Mouse (Mus musculus) cerebellum, adult (tissue): ENCODE measurements around the gene Col6a6.
A peak's percentile ranks its signal among the peaks of the same experiment; 100 is the strongest.
"Not testable (repeated sequence)": the region's sequence is repeated elsewhere in the genome, so short reads cannot be mapped to it uniquely, and the experiment has no call there.

Experiments
- ATAC-seq: cut with Nextera tagmentation; 2 replicates; pipeline ENCODE4 v1.9.2; 2017; ENCODE audit warnings: mild to moderate bottlenecking, moderate library complexity, mixed read lengths; ENCODE audit not compliant: insufficient number of reproducible peaks, low FRiP score, low TSS enrichment

Col6a6 gene

DNA sequence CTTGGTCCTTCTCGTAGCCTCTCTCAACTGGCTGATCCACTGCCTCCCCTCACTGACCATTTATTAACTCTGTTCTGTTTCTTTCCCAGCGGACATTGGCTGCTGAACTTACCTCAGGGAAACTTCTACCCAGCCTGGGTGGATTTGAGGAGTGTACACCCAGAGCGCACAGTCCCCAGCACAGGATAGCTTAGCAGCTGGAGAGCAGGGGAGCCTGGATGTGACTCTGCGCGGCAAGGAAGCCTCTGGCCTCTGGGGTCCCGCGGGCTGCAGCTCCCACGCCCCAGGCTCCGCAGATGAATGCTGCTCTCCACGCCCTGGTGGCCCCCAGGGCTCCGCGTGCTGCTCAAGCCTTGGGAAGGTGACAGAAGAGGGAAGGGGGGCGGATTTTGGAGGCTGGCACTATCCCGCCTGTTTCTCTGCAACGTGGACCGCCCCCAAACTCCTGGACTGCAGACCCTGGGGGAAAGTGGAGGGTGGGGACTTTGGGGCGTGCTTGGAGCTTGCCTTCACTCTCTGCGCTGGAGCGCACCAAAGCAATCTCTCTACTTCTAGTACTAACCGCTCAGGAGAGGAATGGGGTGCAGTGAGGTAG, at the start of gene Col6a6:
TSS of gene Col6a6 (minus strand) at position 370 of the 595 bp plus-strand sequence.
- no peak for ATAC-seq

DNA sequence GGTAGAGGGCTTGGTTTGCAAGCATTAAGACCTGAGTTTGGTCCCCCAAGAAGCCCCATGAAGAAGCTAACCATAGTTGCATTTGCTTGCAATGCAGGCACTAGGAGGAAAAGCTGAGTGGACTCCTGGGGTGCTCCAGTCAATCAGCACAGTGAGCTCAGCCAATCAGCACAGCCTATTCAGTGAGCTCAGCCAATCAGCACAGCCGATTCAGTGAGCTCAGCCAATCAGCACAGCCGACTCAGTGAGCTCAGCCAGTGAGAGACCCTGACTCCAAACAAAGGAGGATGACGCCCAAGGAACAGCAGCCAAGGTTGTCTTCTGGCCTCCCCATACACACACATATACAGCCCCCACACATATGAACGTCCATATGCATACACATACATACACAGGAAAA, 48.2 kb upstream of the Col6a6 start:
- no peak for ATAC-seq

DNA sequence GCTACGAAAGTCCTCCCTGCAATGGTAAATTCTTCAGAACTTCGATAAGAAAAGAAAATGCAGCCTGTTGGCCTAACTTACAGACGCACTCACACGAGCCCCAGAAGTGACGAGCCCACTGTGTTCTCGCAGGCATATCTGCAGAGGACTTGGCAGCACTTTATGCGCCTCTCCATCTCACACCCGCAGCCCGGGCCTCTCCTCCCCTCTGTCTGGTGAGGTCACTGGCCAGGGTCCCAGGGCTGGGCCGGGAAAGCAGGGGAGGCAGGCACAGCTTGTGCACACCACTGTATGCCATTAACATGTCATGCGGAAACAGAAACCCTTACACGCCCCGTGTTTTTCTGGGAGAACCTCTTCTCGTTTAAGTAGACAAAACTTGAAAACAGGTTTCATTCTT, 43.7 kb upstream of the Col6a6 start:
- no peak for ATAC-seq

DNA sequence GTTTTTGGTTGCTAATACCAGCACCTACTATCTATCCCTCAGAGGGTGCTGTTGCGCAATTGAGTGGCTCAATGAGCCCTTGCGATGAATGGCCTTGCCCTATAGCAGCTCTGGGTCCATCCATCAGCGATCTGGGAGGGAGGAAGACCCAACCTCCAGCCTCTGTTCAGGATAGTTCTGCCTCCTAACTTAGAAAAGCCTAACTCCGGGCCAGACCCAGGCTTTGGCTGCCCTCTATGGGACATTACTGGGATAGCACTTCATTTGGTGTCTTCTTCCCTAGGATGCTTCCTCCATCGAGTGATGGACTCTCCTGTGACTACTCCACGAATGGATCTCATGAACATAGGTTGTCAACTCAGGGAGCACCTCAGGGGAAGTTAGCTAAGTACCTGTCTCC, 29.8 kb upstream of the Col6a6 start:
- ATAC-seq, result peak; percentile 20; the same call in 1 of the 2 replicates

DNA sequence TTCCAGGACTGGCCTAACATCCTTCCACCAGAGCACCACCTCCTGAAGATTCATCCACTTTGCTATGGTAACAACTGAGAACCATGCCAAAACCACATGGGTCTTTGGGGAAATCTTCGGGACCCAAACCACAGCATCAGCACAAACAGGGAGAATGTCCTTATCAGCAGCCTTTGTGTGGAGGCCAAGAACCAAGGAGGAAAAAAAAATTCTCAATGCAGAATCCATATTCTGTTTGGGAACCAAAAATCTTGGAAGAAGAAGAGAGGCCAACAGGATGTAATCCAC, 24.8 kb upstream of the Col6a6 start:
- no peak for ATAC-seq

DNA sequence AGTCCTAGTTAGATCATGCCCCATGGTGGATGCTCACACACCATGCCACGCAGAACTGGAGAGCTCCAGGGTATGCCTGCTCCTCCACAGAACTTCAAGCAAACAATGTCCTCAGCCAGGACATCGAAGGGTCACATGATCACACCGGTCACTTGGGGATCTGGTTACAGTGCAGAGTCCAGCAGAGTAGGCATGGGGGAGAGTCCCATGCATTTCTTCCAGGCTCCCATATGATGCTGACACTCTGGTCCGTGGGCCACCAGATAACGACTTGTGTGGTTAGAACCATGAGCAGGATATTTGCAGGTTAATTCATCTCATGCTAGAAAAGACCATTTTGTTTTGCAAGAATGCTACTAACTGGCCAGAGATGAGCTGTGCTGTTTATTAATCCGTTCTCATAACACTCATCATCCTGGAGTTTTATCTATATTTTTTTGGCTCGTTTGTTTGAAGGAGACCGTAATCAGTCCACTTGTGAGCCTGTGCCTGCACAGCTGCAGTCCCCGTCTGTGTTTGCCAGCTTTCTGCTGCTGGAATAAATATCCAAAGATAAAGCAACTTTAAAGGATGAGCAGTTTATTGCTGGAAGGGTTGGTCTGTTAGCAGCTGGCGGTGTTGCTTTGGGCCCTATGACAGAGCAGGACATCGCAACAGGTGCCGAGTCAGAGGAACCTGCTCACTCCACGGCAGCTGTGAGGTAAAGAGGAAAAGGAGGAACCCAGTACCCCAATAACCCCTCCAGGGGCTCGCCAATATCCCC, 24.2 kb upstream of the Col6a6 start:
- ATAC-seq, result no peak

DNA sequence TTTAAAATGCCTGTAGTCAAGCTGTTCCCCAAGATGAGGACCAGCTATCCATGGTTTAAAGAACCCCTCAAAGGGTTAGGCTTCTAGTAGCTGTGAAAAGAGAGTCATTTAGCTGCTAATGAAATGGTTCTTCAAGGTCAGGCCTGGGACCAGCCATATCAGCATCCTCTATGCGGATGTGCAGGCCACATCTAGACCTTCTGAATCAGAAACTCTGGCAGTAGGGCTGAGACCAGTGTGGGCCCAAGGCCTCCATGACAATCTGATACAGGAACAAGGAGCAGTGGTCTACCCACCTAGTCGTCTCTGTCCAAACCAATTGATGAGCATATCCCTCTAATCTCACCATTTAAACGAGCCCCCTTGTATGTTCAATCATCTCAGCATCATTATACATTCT, 23.1 kb upstream of the Col6a6 start:
- no peak for ATAC-seq

DNA sequence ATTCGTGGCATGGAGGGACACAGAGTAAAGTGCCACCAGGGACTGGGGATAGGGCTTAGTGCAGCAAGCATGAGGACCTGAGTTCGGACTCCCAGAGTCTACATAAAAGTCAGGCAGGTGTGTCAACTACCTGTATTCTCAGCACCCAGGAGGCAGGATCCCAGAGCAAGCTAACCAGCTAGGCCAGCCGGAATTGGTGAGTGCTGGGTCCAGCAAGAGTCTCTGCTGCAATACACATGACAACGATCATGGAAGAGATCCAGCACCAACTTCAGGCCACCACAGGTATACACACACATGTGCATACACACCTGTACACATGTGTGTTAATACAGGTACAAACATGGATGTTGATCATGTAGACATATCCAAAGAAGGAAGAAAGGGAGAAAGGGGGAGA, 20.4 kb upstream of the Col6a6 start:
- no peak for ATAC-seq

DNA sequence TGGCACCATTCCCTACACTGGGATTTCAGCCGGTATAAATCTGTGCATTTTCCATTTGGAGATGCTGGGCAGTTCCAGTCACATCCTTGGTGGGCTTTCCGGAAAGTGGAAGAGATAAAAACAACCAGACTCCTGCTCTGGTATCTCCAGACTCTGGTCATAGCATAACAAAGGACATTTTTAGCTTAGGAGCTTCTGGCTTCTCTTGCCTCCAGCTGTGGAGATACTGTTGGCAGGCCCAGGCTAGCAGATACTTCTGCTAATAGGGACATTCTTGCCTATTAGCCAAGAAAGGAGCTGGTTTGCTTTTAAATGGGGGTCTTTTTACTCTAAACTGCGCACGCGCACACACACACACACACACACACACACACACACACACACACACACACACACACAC, 19.3 kb upstream of the Col6a6 start:
- no peak for ATAC-seq

DNA sequence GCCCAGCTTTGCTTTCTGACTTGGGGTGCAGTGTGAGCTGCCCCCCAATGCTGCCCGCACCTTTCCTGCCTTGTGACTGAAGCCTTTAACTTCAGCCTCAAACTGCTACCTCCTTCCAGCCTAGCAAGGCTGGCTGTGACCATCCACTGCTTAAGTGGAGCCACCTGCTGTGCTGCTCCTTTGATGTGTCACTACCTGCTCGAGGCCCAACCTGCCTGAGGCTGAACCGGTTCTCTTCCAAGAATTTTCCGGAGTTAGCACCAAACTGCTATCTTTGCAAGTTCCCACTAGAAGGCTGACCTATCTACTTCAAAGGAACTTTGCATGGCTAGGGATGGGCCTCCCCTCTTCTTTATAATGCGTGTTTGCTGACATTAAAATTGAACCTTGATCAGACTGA, 13.4 kb upstream of the Col6a6 start:
- not testable (repeated sequence) for ATAC-seq

DNA sequence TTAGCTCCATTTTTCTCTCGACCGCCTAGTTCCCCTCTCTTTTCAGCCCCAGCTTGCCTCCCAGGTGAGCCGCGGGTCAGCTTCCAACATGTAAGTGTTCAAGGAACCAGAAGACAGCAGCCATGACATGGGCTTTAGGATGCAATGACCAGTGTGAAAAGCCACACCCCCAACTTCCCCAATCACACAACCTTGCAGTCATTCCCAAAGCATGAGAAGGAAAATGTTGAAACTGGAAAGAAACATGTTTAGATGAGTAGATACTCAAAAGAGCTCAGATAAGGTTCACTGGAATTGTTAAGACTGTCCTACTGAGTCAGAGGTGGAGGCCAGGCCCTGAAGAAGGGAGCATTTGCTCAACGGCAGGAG, 11.2 kb upstream of the Col6a6 start:
- no peak for ATAC-seq

DNA sequence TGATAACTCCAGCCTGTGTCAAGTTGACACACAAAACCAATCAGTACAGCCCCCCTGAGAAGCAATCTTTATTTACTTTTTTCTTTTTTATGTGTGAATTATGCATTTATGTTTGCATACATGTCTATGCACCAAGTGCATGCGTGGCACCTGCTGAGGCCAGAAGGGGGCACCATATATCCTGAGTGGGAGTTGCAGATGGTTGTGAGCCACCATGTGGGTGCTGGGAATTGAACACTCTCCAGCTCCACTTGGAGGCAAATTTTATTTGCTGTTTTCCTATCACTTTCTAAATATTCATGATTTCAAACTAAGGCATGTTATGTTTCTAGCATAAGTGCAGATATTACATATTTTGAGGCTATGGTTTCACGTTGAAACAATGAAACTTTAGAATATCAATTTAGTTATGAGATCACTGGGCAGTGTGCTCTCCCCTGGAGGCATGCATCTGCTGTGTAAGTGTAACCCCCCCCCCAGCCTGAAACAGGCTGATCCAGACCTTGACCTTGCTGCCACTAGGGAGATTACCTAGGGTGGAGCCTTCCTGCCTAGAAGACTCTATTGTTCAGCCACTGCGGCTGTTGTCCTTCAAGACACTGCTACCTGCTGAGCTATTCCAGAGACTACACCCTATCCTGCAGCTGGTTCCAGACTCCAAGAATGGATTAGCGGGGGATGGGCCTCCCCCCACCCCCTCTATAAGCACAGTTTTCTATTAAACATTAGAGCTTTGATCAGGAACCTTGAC, 10.6 kb upstream of the Col6a6 start:
- no peak for ATAC-seq

DNA sequence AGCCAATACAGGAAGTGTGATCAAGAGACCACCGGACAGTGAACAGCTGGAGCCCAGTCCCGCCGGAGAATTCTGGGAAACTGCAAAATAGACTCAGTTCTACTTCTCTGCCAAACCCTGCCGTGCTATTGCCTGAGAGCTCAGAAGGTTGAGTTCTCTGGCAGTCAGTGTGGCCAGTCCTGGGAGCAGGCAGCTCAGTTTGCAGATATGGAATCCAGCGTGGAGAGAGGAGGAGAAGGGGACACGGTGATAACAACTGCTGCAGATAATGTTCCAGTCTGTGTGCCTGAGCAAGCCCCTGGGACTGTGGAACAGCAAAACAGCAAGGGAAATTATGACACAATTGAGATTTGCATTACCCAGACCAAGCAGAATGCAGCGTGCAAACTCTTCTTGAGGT, 7.6 kb upstream of the Col6a6 start:
- ATAC-seq, result no peak

DNA sequence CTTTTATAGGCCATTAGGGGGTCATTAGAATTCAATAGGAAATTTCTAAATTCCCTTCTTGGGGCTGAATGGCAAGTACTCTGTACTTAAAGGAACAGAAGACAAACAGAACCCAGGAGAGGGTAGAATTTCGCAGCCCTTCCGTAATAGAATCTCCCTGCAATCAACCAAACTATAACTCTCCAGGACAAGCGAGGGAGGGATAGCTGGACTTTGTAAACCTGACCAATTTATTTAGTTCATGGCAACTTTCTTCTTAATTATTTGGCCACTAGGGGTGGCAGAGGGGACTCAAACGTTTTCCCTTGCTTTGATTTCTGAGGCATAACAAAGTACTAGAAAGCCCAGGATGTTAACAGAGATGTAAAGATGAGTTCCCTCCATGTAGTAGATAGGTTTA, 6.8 kb upstream of the Col6a6 start:
- no peak for ATAC-seq

DNA sequence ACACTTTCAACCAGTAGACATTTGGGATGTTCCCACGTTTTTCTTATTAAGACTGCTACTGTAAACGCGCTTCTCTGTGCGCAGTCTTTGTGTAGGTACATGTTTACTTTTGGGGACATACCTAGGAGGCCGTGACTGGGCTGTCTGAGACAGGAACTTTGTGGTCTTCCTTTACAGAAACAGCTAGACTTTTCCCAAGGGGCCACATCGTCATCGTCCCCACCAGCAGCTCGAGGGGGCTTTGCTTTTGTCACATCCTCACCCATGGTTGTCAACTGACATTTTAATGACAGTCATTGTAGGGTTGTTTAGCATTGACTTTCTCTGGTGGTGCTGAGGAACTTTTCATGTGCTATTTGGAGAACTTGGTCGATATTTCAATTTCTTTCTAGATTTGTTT, 3.3 kb upstream of the Col6a6 start:
- no peak for ATAC-seq

DNA sequence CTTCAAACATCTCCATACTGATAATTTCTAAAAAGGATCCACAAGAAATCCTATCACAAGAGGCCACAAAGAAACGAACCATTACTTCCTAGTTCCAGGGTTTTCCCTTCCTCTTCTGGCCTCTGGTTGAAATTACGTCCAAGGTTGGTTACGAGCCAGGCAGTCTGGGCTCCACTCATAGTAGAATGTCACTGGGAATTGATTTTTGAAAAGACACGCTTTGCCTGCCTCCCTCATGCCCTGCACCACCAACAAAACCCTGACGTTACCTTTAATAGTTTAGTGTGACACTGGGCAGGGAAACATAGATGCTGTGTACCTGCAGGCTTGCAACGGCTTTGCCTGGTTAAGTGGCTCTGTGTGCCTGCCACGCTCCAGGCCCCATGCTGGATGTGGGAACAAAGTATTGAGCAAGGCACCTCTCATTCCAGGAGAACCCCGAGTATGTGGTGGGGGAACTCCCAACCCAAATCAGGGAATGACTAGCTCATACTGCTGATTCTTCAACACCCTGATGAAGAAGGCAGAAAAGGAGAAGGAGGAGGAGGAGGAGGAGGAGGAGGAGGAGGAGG, 798 bp downstream of the Col6a6 start:
- no peak for ATAC-seq

DNA sequence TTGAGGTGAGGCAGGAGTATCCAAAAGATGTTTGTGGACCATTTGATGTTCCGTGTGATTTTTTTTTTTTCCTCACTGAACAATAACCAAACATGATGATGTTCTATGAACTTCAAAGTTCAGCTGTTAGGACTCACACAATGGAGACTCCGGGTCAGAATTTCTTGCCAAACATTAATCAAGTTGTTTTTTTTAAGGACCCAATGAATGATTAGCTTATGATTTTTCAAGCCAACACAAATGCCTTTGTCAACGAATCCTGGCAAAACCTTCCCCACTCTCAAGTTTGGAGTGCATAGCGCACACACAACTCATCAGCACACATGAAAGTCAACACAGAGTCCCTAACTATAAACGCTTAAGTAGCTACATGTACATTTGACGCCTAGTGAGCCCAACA, 7.2 kb downstream of the Col6a6 start:
- ATAC-seq, result no peak

DNA sequence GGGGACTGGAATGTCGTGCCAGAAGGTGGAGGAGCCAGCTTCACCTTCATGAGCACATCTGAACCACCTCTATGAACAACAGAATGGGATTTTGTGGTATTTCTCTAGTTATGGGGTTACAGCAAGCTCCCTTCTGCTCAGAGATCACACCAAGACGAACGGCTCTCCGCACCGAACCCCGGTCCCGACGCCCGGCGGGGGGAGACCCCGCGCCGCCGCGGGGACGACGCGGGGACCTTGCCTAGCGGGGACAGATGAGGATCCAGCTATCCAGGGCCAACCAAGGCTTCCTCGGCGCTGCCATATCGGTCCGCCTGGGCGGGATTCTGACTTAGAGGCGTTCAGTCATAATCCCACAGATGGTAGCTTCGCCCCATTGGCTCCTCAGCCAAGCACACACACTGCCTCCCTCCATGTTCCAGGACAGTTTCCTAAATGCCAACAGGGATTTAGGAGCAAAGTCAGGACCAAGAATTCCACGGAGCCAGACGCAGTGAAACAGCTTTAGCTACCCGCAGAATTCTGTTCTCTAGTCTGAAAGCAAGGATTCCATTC, 8.7 kb downstream of the Col6a6 start:
- ATAC-seq, result no peak; the same call in 1 of the 2 replicates

DNA sequence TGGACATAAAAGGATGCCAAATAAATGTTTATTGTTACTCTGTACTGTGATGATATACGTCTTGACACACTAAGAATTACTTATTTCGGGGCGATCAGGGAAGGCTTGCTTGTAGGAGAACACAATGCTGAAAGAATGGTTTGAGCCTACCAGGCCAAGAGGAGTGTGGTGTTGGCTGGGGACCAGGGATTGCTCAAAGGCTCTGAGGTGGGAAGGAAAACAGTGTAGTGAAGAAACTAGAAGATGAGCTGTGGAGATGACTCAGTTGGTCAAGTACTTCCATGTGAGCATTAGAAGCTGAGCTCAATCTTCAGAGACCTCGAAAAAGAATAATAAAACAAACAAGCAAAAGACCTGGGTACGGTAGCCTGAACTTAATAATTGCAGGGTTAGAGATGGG, 13.5 kb downstream of the Col6a6 start:
- ATAC-seq, result no peak

DNA sequence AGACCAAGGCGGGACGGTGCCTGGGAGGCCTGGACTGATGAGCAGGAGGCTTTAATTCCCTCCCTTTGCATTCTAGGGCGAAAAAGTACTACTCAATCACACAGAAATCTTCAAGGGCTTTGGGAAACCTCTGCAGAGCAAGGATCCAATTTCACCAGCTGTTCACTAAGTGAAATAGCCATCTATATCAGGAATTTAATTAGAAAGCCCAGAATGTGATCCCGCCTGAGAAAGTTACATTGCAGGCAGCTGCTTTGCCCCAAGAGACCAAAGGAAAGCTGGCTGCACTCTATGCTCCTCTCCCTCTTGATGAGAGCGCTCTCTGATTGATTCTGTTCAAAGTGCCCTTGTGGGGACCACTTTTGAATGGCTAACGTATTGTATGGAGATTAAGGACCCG, 16.5 kb downstream of the Col6a6 start:
- ATAC-seq, result no peak

DNA sequence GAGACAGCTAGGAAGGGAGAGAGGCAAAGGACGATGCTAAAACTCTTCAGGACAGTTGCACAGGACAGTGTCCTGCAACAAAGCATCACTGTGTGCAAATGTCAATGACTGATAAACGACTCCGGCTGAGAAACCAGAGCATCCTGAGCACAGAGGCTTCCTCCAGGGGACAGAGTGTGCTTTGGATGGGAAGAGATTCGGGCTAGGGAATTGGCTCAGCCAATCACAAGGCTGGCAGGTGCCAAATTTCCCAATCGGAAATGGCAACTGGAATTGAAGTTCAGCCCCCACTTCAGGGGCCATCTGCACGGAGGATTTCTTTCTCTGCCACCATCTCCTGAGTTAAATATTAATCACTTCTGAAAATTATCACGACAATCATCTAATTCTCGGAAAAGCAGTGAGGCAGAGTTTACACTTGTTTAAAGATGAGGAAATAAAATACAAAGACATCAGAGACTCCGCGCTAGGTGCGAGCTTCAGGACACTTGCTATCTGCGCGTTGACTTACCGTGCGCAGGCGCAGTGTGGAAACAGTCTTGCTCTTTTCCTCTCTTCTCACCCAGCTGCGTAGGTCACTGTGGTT, 18.9 kb downstream of the Col6a6 start:
- ATAC-seq, result no peak
